13 mouse cellular contexts compared by ENCODE assay signal in genomic region chr6:90786589-90786988, GRCm38 (mm10).
DNase-seq lines count a peak whose midpoint lies in the region; ATAC-seq and TF ChIP-seq lines count a peak whose summit lies in the region.
"Had no signal": no experiment of that assay in that cellular context is flagged by ENCODE, and none has a peak within 500 bp of the region (broad histone marks: within the 10 kb centered on the region; RNA-seq: fewer than 3 reads in every experiment).

No protein-coding gene starts in this region.

- no peak overlapping the region for H3K9ac ChIP-seq in embryonic facial prominence, embryonic 14.5 days (ENCODE audit: low read depth, low read length)
- 0 out of 2 replicates have a peak overlapping the region, but pooled peaks have one; percentile 4 for H3K9ac ChIP-seq in hindbrain, embryonic 14.5 days
- H3K9ac ChIP-seq in neural tube, embryonic 13.5 days = no peak overlapping the region
- no peak overlapping the region for H3K9ac ChIP-seq in lung, postnatal 0 days (replicated peaks; ENCODE audit: low read depth)
- H3K9ac ChIP-seq: embryonic facial prominence, embryonic 15.5 days; kidney, embryonic 15.5 days; liver, embryonic 14.5 days; stomach, embryonic 15.5 days had no signal

- no peak for ATAC-seq in embryonic facial prominence, embryonic 14.5 days (ENCODE audit: low read depth)
- no peak for ATAC-seq in hindbrain, embryonic 14.5 days (ENCODE audit: low FRiP score)
- ATAC-seq in neural tube, embryonic 13.5 days (ENCODE audit: low read depth) = no peak
- ATAC-seq in lung, postnatal 0 days = no peak

- H3K9me3 ChIP-seq in embryonic facial prominence, embryonic 14.5 days (ENCODE audit: control insufficient read depth, low read length) = no peaks in the 10 kb centered on the region
- no peaks in the 10 kb centered on the region for H3K9me3 ChIP-seq in hindbrain, embryonic 14.5 days (ENCODE audit: control insufficient read depth, low read length)
- H3K9me3 ChIP-seq in neural tube, embryonic 13.5 days = no peaks in the 10 kb centered on the region
- H3K9me3 ChIP-seq in lung, postnatal 0 days (ENCODE audit: low read length) = no peaks in the 10 kb centered on the region
- H3K9me3 ChIP-seq: embryonic facial prominence, embryonic 15.5 days; kidney, embryonic 15.5 days; stomach, embryonic 15.5 days had no signal

- H3K27ac ChIP-seq in left cerebral cortex, adult 2 months = peak overlapping the region; percentile 50; the same call in 1 of the 2 replicates
- no peak overlapping the region for H3K27ac ChIP-seq in embryonic facial prominence, embryonic 14.5 days (replicated peaks; ENCODE audit: low read depth, low read length)
- peak overlapping the region; percentile 85 for H3K27ac ChIP-seq in hindbrain, embryonic 14.5 days
- peak overlapping the region; percentile 77 for H3K27ac ChIP-seq in neural tube, embryonic 13.5 days (replicated peaks)
- no peak overlapping the region for H3K27ac ChIP-seq in lung, postnatal 0 days (ENCODE audit: low read length)
- H3K27ac ChIP-seq: embryonic facial prominence, embryonic 15.5 days; kidney, embryonic 15.5 days; liver, embryonic 14.5 days; stomach, embryonic 15.5 days had no signal

- TF ChIP-seq CTCF in left cerebral cortex, adult 2 months (IDR thresholded peaks at IDR 0.05) = no peak
- TF ChIP-seq CTCF in lung, postnatal 0 days (IDR thresholded peaks at IDR 0.05) = no peak

- intact Hi-C loops in left cerebral cortex, adult 2 months (cut with DNase I) = no loop called here

- peaks cover 13% of the 10 kb centered on the region; the same call in 1 of the 2 replicates for H3K4me1 ChIP-seq in embryonic facial prominence, embryonic 14.5 days (ENCODE audit: control insufficient read depth, insufficient read depth, low read length)
- H3K4me1 ChIP-seq in hindbrain, embryonic 14.5 days (replicated peaks; ENCODE audit: control insufficient read depth, insufficient read depth, low read length) = peaks cover 51% of the 10 kb centered on the region
- peaks cover 53% of the 10 kb centered on the region for H3K4me1 ChIP-seq in neural tube, embryonic 13.5 days (replicated peaks)
- no peaks in the 10 kb centered on the region for H3K4me1 ChIP-seq in lung, postnatal 0 days (ENCODE audit: insufficient read depth, low read depth, low read length)

- no peak overlapping the region for H3K4me3 ChIP-seq in left cerebral cortex, adult 2 months
- H3K4me3 ChIP-seq in embryonic facial prominence, embryonic 14.5 days (ENCODE audit: low read depth, low read length) = no peak overlapping the region
- no peak overlapping the region for H3K4me3 ChIP-seq in hindbrain, embryonic 14.5 days (replicated peaks; ENCODE audit: low read length)
- no peak overlapping the region for H3K4me3 ChIP-seq in neural tube, embryonic 13.5 days
- no peak overlapping the region for H3K4me3 ChIP-seq in lung, postnatal 0 days (ENCODE audit: low read depth, low read length)
- H3K4me3 ChIP-seq: embryonic facial prominence, embryonic 15.5 days; kidney, embryonic 15.5 days; stomach, embryonic 15.5 days had no signal

- DNase-seq in left cerebral cortex, adult 2 months (ENCODE audit: extremely low spot score in 1 of 2, low spot score in 2 of 2) = no peak
- no peak for DNase-seq in left cerebral cortex, adult 8-10 months (ENCODE audit: low spot score in 2 of 2)
- DNase-seq in embryonic facial prominence, embryonic 14.5 days (ENCODE audit: low spot score) = peak; percentile 66
- peak; percentile 75 for DNase-seq in hindbrain, embryonic 14.5 days (ENCODE audit: low spot score)
- no peak for DNase-seq in lung, postnatal 0 days (ENCODE audit: low spot score)
- no peak for DNase-seq in retina, embryonic 14.5 days (ENCODE audit: low spot score)
- DNase-seq in thymus, adult 18-20 months = no peak
- DNase-seq: adrenal gland, postnatal 25 days had no signal

- no peaks in the 10 kb centered on the region for H3K36me3 ChIP-seq in embryonic facial prominence, embryonic 14.5 days (ENCODE audit: control insufficient read depth, insufficient read depth, low read length)
- H3K36me3 ChIP-seq in hindbrain, embryonic 14.5 days (replicated peaks; ENCODE audit: control insufficient read depth, insufficient read depth) = no peaks in the 10 kb centered on the region
- H3K36me3 ChIP-seq in neural tube, embryonic 13.5 days = no peaks in the 10 kb centered on the region
- H3K36me3 ChIP-seq in lung, postnatal 0 days (ENCODE audit: insufficient read depth, low read length) = no peaks in the 10 kb centered on the region
- H3K36me3 ChIP-seq: embryonic facial prominence, embryonic 15.5 days; kidney, embryonic 15.5 days; stomach, embryonic 15.5 days had no signal

- no peaks in the 10 kb centered on the region for H3K27me3 ChIP-seq in embryonic facial prominence, embryonic 14.5 days (replicated peaks; ENCODE audit: control insufficient read depth, insufficient read depth, low read length)
- H3K27me3 ChIP-seq in hindbrain, embryonic 14.5 days (ENCODE audit: control insufficient read depth, insufficient read depth, low read length) = no peaks in the 10 kb centered on the region
- no peaks in the 10 kb centered on the region for H3K27me3 ChIP-seq in neural tube, embryonic 13.5 days
- no peaks in the 10 kb centered on the region for H3K27me3 ChIP-seq in lung, postnatal 0 days (replicated peaks; ENCODE audit: insufficient read depth, low read length)
- H3K27me3 ChIP-seq: embryonic facial prominence, embryonic 15.5 days; kidney, embryonic 15.5 days; stomach, embryonic 15.5 days had no signal

- H3K4me2 ChIP-seq in embryonic facial prominence, embryonic 14.5 days (ENCODE audit: low read depth, low read length) = no peak overlapping the region
- H3K4me2 ChIP-seq in hindbrain, embryonic 14.5 days (replicated peaks) = peak overlapping the region; percentile 13; the same call in 1 of the 2 replicates
- no peak overlapping the region for H3K4me2 ChIP-seq in neural tube, embryonic 13.5 days
- H3K4me2 ChIP-seq in lung, postnatal 0 days (replicated peaks; ENCODE audit: low read depth, low read length) = no peak overlapping the region
- H3K4me2 ChIP-seq: embryonic facial prominence, embryonic 15.5 days; kidney, embryonic 15.5 days; stomach, embryonic 15.5 days had no signal

- WGBS in embryonic facial prominence, embryonic 14.5 days = 20% methylated on average over 3 of the region's 3 CpGs
- WGBS in hindbrain, embryonic 14.5 days = 16% methylated on average over 3 of the region's 3 CpGs
- WGBS in neural tube, embryonic 13.5 days = 24% methylated on average over 3 of the region's 3 CpGs
- WGBS in lung, postnatal 0 days = 58% methylated on average over 3 of the region's 3 CpGs

- TF ChIP-seq EP300 in lung, postnatal 0 days (IDR thresholded peaks at IDR 0.05) = no peak

Comparison
In these comparisons a context has a peak if more than half of its experiments do, and no peak if none do; other contexts are left out.
1. DNase-seq: peak in embryonic facial prominence, embryonic 14.5 days (single experiment) and hindbrain, embryonic 14.5 days (single experiment); none in left cerebral cortex, adult 2 months (0 of 2), left cerebral cortex, adult 8-10 months (0 of 2), lung, postnatal 0 days (single experiment), retina, embryonic 14.5 days (single experiment) and thymus, adult 18-20 months (0 of 2).
2. H3K27ac ChIP-seq: peak in left cerebral cortex, adult 2 months (single experiment), hindbrain, embryonic 14.5 days (single experiment) and neural tube, embryonic 13.5 days (single experiment); none in embryonic facial prominence, embryonic 14.5 days (single experiment) and lung, postnatal 0 days (single experiment).